Mouse (Mus musculus) retina, postnatal 1 day (tissue): ENCODE measurements around the gene Gm17018.

ENCODE experiments used
- DNase-seq: peaks from one replicate; pipeline ENCODE4 v3.0.0-alpha.2; 2012

The Gm17018 gene

DNA sequence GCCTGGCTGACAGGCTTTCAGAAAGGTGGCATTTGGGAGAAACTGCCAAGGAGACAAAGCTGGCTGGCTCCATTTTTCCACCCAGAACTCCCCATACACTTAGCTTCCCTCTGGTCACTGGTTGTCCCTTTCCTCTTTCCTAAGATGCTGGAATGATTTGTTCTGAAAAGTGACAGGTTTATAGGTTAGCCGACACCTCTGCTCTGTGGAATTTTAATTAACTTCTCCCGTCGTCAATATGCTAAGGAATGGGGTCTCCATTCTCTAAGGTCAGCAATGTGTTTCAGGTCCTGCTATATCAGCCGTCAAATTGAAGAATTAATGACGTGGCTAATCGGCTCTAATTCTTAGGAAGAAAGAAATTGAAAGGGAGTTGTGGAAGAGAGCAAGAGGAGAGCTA is 68.2 kb downstream of the Gm17018 start:
- DNase-seq: no peak

DNA sequence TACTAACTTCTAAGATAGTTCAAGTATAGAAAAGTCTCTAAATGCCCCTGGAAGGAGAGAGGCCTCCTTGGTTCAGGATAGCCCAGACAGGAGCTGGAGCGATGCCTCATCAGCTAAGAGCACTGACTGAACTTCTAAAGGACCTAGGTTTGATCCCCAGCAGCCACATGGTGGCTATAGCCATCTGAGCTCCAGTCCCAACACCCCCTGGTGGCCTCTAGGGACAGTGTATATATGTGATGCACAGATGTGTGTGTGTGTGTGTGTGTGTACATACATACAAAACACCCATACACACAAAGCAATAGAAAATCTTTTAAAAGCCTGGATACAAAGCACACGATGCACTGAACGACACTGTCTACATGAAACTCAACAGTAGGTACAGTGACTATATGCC is 68.8 kb downstream of the Gm17018 start:
- no peak for DNase-seq
